Mouse (Mus musculus): ENCODE data around the gene Hist1h2bc. TPM values are rescaled to one million over a fixed set of nuclear protein-coding genes. Genes with fewer than 3 reads are reported as not detected.
"Not testable (repeated sequence)": the region's sequence is repeated elsewhere in the genome, so short reads cannot be mapped to it uniquely, and the experiment has no call there.

Gene Hist1h2bc
- total RNA-seq (2022): 10 to 100 TPM; 74.6 to 82.2 (median 76.6) TPM

DNA sequence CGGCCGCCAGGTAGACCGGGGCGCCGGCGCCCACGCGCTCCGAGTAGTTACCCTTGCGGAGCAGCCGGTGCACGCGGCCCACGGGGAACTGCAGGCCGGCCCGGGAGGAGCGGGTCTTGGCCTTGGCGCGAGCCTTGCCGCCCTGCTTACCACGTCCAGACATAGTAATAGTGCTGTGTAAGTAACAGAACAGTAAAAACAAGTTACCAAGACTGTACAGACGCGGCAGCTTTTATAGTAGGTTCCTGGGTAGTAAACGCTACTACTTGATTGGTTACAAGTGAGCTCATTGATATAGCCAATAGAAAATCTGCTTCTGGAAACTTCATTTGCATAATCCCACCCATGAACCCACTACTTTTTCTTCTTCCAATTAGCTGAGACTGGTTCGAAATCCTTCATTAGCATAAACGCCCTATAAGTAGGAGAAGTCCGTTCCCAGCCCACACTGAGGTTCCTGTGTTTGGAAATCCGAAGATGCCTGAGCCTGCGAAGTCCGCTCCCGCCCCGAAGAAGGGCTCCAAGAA lies at the start of gene Hist1h2bc, which contains the start of gene Hist1h2ac:
Gene Hist1h2bc, plus strand, starts transcription at position 445 of the 527 bp plus-strand sequence.
Gene Hist1h2ac, minus strand, starts transcription at position 194 of the 527 bp plus-strand sequence.
- peak; percentile 99 for DNase-seq (ENCODE audit: low spot score)

DNA sequence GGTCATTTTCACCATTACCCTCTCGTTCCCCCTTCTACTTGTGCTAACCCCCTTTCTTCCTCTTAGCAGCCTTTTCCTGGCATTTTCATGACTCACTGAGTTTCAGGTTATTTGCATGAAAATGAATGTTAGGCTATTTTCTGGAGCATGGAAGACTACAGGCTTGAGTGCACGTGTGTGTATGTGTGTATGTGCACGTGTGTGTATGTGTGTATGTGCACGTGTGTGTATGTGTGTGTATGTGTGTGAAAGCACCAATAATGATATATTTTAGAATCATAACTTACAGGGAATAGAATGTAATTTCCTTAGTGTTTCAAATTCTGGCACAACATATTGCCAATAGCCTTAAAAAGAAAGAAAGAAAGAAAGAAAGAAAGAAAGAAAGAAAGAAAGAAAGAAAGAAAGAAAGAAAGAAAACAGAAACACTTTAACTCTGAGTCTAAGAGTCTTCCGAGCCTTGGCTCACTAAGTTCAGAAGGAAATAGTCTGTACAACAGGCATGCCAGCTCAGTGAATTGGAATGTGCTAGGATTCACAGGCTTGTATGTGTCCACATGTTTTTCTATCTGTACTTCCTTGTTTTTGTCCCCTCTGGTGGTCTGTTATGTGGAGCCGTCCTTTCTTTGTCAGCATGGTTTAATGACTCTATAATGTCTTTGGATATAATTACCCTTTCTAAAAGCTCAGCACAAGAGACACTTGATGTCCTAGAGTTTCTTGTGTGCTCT lies 24.2 kb upstream of the Hist1h2bc start:
- no peak for DNase-seq (ENCODE audit: low spot score)

DNA sequence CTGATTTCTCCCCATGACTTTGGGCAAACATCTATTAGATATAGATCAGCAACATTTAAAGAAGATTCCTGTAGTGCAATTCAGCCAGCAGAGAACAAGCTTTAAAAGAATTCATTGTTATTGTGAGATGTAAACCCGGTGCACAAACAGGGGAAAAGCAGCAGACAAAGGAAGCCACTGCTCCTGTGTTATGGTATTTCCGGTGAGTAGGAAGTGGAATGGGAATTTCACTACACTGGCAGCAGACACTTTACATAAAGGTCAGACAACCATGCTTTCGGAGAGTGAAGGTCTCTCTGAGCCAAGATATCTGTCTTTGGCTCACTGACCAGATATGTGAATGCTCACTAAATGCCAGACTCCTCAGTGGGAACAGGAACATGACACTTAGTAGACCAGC lies 21.5 kb upstream of the Hist1h2bc start:
- no peak for DNase-seq (ENCODE audit: low spot score)

DNA sequence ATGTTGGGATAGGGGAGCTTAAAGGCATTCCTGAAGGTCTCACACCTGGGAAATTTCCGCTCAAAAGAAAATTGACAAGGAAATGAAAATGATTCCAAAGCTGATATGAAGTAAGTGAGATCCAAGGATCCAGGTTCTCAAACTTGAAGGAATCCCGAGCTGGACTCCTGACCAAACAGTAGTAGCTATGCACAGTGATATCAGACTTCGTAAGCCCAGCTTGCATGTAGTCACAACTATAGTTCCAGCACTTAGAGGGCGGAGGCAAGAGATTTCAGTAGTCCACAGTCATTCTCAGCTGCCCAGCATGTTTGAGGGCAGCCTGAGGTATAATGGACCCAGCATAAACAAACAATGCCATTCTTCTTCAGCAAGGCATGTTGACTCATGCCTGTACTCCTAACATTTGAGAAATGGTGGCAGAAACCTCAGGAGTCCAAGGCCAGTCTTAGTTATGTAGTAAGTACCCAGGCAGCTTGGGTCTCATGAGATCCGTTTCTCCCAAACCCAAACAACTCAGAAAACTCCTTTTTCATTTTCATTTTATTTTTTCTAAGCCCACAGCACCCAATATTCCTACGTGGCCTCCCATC lies 1.9 kb upstream of the Hist1h2bc start:
- DNase-seq (ENCODE audit: low spot score): no peak

DNA sequence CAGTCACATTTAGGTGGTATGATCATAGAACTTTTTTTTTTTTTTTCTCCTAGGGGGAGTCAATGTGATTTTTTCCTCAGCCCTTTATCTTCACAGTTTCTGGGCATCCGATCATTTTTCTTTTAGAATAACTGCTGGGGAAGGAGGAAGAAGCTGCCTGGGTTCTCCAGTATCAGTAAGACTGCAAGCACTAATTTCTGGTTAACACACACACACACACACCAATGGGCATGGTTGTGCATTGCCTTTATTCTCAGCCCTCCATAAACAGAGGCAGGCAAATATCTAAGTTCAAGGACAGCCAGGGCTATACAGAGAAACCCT lies 1.4 kb upstream of the Hist1h2bc start:
- DNase-seq (ENCODE audit: low spot score): no peak

DNA sequence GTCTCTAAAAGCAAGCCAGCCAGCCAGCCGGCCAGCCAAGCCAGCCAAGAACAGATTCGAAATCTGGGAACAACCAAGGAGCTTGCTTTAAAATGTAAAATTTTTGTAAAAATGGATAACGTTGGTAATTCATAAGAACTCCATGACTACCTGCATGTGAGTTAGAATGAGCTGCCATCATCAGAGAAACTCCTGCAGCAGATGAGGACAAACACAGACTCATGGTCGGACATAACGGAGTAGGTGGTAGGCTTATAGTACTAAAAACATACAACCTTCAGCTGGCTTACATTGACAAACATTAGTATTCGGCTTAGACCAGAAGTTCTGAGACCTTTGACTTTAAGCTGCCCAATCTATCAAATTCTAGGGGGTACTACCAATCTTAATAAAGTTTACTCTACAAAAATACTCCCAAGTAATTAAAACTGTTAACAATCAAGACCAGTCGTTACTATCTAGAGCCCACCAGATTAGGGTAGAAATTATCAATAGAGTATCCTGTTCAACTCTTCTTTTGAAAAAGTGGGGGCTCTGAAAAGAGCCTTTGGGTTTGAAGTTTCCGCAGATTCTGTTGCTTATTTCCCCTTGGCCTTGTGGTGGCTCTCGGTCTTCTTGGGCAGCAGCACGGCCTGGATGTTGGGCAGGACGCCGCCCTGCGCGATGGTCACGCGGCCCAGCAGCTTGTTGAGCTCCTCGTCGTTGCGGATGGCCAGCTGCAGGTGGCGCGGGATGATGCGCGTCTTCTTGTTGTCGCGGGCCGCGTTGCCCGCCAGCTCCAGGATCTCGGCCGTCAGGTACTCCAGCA lies 848 bp upstream of the Hist1h2bc start:
- DNase-seq (ENCODE audit: low spot score): not testable (repeated sequence)

DNA sequence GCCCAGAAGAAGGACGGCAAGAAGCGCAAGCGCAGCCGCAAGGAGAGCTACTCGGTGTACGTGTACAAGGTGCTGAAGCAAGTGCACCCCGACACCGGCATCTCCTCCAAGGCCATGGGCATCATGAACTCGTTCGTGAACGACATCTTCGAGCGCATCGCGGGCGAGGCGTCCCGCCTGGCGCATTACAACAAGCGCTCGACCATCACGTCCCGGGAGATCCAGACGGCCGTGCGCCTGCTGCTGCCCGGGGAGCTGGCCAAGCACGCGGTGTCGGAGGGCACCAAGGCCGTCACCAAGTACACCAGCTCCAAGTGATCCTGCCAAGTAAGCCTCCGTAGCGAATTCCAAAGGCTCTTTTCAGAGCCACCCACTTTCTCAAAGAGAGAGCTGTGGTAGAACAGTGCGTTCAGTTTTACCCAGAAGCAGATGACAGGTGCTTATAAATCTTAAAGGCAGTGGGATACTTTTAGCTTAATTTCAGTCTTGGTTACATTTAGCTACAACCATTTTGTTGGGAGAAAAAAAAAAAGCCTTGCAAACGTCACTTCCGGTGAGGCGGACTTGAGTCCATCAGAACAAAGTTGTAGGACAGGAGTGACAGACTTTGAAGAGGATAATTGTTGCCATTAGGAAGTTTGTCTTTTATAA lies 421 bp downstream of the Hist1h2bc start:
- peak; percentile 79 for DNase-seq (ENCODE audit: low spot score)

DNA sequence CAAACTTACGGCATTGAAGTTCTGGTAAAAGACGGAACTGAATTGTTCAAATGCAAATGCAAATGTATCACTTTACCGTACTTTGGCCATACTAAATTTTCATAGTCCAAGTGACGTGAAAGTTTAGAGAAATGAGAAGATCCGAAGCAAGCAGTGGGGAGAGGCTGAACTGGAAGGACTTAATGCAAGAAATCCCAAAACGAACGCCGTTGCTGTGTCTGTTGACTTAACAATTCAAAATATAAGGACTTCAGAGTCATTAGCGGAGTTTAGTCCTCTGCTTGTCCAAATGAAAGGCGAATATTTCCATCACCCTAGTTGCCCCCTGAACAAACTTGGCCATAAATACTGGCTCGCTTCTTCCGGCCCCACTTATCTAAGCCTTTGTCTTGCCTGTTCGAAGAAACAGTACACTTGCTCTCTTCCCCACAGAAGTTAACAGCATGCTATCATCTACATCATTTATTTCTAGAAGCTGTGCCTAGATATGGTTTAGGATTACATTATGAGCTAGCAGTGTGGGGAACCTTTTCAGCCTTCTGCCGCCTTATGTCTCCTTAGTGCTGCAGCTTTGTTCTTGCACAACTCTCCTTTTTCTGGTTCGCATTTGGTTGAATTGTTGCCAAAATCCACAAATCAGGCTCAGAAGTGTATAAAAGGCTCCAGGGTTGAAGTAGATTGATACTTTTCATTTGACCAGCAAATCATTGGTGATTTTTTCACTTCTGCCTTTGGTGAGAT lies 1.3 kb downstream of the Hist1h2bc start:
- peak; percentile 29 for DNase-seq (ENCODE audit: low spot score)

DNA sequence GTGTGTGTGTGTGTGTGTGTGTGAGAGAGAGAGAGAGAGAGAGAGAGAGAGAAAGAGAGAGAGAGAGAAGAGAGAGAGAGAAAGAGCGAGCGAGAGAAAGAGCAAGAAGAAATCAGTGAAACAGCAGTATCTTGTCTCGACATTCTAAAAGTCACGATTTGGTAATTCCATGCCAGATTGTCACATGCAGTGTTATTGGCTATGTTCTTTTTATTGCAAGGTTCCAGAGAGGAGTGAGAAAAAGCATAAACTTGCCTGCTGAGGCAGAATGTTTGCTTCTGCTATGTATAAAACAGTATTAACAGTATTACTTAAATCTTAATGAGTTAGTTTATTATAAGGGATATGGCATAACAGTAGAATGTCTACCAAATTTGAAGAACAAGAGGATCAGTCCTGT lies 2.0 kb downstream of the Hist1h2bc start:
- DNase-seq (ENCODE audit: low spot score): no peak

DNA sequence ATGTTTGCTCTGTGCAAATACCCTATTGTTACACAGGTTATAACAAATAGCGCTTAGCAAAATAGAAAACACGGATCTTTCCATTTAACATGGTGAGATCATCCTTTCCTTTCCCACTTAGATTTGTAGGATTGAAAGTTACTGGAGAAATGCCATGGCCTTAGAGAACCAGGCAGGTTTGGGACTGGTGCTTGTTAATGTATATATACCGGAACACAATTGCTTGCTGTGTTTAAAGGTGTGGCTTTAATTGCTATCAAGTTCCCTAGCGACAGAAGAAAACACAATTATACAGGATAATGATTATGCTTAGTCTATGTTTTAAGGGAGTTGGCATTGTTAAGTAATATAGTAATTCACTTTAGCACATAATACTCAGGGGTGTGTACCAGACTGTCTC lies 3.2 kb downstream of the Hist1h2bc start:
- no peak for DNase-seq (ENCODE audit: low spot score)

DNA sequence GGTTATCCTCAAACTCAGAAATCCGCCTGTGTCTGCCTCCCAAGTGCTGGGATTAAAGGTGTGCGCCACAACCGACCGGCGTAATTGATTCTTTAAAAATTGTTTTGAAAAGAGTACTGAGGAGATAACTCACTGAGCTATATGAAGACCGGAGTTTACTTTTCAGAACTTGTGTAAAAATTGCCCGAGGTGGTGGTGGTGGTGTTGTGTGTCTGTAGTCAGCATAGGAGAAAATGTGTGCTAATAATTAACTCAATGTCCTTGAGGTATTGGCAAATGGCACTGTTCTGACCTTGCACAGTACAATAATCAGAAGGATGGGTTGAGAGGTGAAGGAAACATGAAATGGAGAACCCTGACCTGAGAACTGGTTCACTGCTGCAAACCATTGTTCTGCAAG lies 3.9 kb downstream of the Hist1h2bc start:
- DNase-seq (ENCODE audit: low spot score): no peak

DNA sequence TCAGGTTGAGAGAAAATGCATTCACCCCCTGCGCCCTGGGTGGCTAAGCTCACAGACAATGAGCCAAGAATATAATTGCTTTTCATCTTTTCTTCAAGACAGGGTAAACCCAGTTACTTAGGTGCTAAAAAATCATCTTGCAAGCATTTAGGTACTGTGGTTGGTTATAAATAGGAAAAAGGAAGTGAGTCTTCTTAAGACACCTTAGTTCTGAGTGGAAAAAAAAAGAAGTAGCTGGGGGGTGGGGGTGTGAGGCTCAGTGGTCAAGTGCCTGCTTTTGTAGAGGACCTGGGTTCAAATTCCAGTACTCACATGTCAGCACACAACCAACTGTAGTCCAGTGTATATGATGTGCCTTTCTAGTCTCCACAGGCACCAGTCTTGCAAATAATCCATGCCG lies 5.0 kb downstream of the Hist1h2bc start:
- DNase-seq (ENCODE audit: low spot score): no peak

DNA sequence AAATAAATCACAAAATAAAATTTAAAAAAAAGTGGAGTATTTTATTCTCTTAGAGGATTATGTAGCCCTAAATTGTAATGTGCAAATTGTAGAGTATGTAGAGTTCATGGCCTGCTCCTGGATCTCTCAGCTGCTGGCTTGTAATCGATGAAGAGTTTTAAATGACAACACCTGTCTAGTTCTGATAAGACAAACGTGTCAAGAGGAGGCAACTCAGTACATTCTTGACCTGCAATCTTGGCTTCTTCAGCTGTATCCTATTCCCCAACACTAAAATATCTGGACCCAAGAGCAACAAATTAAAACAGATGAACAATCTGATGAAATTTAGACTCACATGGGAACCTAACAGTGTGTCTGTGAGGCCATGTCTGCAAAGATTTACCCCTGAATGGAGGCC lies 5.5 kb downstream of the Hist1h2bc start:
- no peak for DNase-seq (ENCODE audit: low spot score)

DNA sequence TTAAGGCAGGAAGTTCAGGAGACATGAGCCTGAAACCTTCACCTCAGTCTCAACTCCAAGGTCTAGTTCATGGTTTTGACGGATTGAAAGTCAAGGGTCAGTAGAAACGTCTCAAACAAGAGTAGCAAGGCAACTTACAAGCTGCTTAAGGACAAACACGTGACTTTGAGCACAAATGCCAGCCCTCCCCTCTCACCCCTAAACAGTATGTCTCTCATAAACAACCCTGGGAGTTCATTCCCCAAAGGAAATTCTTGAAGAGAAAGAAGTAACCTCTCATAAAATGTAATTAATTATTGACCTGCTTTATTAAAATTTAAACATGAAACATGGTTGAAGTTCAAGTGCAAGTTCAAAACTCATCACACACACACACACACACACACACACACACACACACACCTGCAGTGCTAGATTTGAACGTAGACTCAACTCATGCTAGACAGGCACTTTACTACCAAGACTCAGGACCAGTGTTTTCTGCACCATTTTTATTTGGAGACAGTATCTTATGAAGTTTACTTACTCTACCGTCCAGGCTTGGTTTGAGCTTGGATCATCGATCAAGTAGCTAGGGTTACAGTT lies 9.9 kb downstream of the Hist1h2bc start:
- no peak for DNase-seq (ENCODE audit: low spot score)

DNA sequence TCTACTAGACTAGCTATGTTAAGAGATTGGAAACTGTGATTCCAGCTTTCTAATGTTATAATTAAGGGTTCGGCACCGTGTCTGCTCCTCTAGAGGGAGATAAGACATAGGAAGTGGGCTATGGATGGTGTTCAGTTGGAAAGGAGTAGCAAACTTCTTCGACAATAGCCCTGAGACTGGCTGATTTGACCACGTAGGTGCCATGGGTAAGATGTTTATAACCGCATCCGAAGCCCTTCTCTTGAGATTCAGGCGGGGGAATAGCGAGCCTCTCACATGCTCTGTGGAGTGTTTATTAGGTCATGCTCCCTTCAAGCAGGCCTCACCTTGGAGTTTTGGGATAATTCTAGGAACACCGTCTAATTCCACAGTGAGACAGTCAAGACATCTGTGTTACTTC lies 11.0 kb downstream of the Hist1h2bc start:
- no peak for DNase-seq (ENCODE audit: low spot score)

DNA sequence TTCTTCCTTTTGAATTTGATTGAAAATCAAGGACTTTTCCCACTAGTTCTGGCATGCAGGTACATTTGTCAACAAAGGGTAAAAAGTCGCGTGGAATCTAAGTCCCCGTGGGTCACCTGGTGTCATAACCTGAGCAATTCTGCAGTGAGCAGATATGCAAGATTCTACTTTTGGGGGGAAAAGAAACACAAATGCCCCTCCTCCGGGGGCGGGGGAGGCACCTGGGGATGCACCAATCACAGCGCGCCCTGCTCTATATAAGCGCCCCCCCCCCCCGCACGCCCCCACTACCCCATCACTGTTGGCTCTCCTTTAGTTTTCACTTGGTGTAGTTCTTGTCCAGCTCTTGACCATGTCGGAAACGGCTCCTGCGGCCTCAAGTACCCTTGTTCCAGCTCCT lies 11.5 kb downstream of the Hist1h2bc start, which contains the start of gene Hist1h1t:
Gene Hist1h1t, plus strand, starts transcription at position 301 of the 400 bp plus-strand sequence.
- no peak for DNase-seq (ENCODE audit: low spot score)

DNA sequence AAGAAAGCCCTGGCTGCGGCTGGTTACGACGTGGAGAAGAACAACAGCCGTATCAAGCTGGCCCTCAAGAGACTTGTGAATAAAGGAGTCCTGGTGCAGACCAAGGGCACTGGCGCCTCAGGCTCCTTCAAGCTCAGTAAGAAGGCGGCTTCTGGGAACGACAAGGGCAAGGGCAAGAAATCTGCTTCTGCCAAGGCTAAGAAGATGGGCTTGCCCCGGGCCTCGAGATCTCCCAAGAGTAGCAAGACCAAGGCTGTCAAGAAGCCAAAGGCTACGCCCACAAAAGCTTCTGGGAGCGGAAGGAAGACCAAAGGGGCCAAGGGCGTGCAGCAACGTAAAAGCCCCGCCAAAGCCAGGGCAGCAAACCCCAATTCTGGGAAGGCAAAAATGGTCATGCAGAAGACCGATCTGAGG lies 12.1 kb downstream of the Hist1h2bc start:
- DNase-seq (ENCODE audit: low spot score): no peak

DNA sequence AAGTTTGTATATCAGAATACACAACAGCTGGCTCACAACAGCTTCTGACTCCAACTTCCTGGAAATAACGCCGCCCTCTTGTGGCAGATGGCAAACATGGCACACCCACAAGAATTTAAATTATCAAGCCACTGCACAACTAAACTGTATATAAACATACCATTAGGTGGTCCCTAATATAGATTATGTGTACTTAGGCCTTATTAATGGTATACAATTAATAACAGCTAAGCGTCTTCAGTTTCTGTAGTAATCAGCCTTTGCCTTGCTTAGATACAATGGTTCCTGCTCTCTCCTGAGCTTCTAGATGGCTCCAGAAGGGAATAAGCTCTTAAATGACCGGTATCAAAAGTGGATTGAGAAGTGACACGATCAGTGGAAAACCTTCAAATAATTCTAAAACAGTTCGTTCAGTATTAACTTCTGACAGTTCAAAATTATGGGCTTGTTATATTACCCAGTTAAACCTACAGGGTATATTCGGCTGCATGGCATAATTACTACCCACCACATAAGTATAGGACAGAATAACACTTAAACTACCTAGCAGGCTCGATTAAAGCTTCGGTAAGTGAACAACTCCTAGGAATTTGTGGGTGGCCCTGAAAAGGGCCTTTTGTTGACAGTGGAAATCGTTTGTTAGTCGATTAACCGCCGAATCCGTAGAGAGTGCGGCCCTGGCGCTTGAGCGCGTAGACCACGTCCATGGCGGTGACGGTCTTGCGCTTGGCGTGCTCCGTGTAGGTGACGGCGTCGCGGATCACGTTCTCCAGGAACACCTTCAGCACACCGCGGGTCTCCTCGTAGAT lies 13.7 kb downstream of the Hist1h2bc start:
- peak; percentile 51 for DNase-seq (ENCODE audit: low spot score)

DNA sequence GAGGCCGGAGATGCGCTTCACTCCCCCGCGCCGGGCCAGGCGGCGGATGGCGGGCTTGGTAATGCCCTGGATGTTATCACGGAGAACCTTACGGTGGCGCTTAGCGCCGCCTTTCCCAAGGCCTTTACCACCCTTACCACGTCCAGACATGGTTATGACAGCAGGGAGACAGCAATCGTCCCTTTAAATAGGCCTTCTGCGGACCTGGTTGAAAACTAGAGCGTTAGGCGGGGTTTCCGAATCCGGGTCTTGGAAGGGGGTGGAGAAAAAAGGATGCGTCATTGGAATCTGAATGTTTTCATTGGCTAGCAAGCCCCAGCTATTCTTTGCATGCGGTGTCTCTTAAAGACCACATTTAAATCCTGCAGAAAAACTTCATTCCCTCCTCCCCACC lies 14.3 kb downstream of the Hist1h2bc start, which contains the start of gene Hist1h4c:
Gene Hist1h4c, minus strand, starts transcription at position 155 of the 394 bp plus-strand sequence.
- peak; percentile 100 for DNase-seq (ENCODE audit: low spot score)

DNA sequence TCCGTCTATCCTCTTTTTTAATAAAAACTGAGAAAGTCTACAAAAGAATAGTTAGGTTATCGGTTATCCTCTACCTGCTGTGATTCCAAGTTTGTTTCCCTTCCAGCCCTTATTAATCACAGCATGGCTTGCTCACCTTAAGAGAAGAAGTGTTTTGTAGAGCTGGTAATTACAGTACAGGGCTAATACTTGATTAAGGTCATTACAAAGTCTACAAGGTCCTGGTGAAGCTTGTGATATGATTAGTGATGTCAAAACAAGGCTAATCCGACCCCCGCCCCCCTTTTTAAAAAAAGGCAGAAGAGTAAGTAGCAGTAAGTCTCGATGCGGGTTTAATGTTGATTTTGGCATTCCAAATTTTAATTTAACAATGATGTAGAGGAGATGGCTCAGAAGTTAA lies 15.0 kb downstream of the Hist1h2bc start:
- DNase-seq (ENCODE audit: low spot score): no peak

Data from heart, adult 8-10 months (tissue).